Mouse (Mus musculus): ENCODE results near the gene Gpr108.

Gene Gpr108

GRCm38 (mm10) chr17:57214676-57215387 lies 33.4 kb downstream of the Gpr108 start:
- peak; percentile 76 for DNase-seq (ENCODE audit: extremely low read depth, low read depth)

- DNase-seq (ENCODE audit: extremely low read depth, low read depth) = no peak
These were observed 36.7 kb downstream of the Gpr108 start for GRCm38 (mm10) chr17:57211501-57211900.

- DNase-seq (ENCODE audit: extremely low read depth, low read depth) = no peak
These were observed 38.9 kb downstream of the Gpr108 start for GRCm38 (mm10) chr17:57209330-57209729.

- no peak for DNase-seq (ENCODE audit: extremely low read depth, low read depth)
These were observed 40.3 kb downstream of the Gpr108 start for GRCm38 (mm10) chr17:57207938-57208337.

- no peak for DNase-seq (ENCODE audit: extremely low read depth, low read depth)
These were observed 46.2 kb downstream of the Gpr108 start for GRCm38 (mm10) chr17:57201841-57202724.

- peak; percentile 79 for DNase-seq (ENCODE audit: extremely low read depth, low read depth)
These were observed 50.0 kb downstream of the Gpr108 start for GRCm38 (mm10) chr17:57198252-57198651.

GRCm38 (mm10) chr17:57195326-57196010 lies 52.8 kb downstream of the Gpr108 start:
- no peak for DNase-seq (ENCODE audit: extremely low read depth, low read depth)

GRCm38 (mm10) chr17:57194771-57195170 lies 53.5 kb downstream of the Gpr108 start:
- DNase-seq (ENCODE audit: extremely low read depth, low read depth) = no peak

- no peak for DNase-seq (ENCODE audit: extremely low read depth, low read depth)
These were observed 54.2 kb downstream of the Gpr108 start, which contains the start of gene Tnfsf14 for GRCm38 (mm10) chr17:57194041-57194507. Gene Tnfsf14, minus strand, starts transcription at chr17:57194177.

- peak; percentile 41 for DNase-seq (ENCODE audit: extremely low read depth, low read depth)
These were observed 59.6 kb downstream of the Gpr108 start for GRCm38 (mm10) chr17:57188510-57189192.

- DNase-seq (ENCODE audit: extremely low read depth, low read depth) = peak; percentile 35
These were observed 62.6 kb downstream of the Gpr108 start for GRCm38 (mm10) chr17:57185641-57186040.

Data from MEL-GATA-1-ER (cell line).